Mouse (Mus musculus): Measurements from ENCODE around the gene Oip5. TPM values are rescaled to one million over a fixed set of nuclear protein-coding genes. Genes with fewer than 3 reads are reported as not detected.
A peak's percentile ranks its signal among the peaks of the same experiment; 100 is the strongest.
"Not testable (repeated sequence)": the region's sequence is repeated elsewhere in the genome, so short reads cannot be mapped to it uniquely, and the experiment has no call there.

Gene Oip5
- polyA plus RNA-seq (2014; fragmentation: Nextera tagmentation; extraction: Ambion mirVana): 15.3 and 17.9 TPM in 2 replicates

DNA sequence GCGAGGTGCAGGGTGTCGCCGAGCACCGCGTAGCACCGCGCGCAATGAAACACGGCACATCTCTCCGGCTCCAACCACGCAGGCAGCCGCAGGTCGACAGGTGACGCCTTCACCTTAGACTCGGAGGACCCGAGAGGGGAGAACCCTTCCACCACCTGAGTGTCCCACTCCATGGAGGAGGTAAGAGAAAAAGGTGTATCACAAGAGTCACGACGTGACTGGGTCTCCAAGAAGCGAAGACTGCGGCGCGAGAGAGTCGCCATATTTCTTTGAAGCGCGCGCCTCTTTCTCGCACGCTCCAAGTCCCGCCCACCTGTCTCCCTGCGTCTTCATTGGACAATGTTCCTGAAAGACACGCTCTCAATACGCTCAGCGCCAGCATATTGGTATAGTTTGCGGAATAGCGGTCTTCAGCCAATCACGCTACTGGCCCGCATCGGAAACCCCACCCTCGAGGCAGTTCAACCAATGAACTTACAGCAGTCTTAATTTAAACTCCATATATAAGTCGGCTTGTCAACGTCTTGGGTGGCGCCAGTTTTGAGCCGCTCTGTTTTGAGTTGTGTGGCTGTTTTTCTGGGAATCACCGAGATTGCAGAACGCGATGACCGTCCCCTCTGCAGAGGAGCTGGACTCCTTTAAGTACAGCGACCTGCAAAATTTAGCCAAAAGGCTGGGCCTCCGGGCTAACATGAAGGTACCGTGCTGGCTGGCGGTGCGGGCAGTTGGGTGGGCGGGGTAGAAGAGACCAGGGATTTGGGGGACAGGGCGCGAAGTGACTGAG, at the start of gene Oip5, which contains the start of gene Nusap1:
Oip5 (minus strand) TSS at position 271 of the 784 bp plus-strand sequence.
Nusap1 (plus strand) TSS at position 100 of the 784 bp plus-strand sequence.
- DNase-seq (ENCODE audit: low spot score): peak; percentile 100
- WGBS: under 1% methylated on average over 55 of the region's 55 CpGs
- peak; percentile 100 for ATAC-seq (ENCODE audit: low read depth)
- Histone ChIP-seq H3K4me1 (ENCODE audit: control insufficient read depth, insufficient read depth, low read length) (peaks cover 14% of the 10 kb centered on the region), H3K9ac (ENCODE audit: low read depth, low read length) (peak within 1 kb of the TSS; percentile 71), H3K9me3 (ENCODE audit: control insufficient read depth, low read length) (no peaks in the 10 kb centered on the region), H3K4me2 (ENCODE audit: low read depth, low read length) (peak within 1 kb of the TSS; percentile 71), H3K36me3 (ENCODE audit: control insufficient read depth, insufficient read depth, low read length) (0 out of 2 replicates have a peak, but pooled peaks cover 2% of the 10 kb centered on the region), H3K4me3 (ENCODE audit: low read depth, low read length) (peak within 1 kb of the TSS; percentile 75), H3K27me3 (replicated peaks; ENCODE audit: control insufficient read depth, insufficient read depth, low read length) (no peaks in the 10 kb centered on the region), H3K27ac (replicated peaks; ENCODE audit: low read depth, low read length) (no peak within 1 kb of the TSS)

DNA sequence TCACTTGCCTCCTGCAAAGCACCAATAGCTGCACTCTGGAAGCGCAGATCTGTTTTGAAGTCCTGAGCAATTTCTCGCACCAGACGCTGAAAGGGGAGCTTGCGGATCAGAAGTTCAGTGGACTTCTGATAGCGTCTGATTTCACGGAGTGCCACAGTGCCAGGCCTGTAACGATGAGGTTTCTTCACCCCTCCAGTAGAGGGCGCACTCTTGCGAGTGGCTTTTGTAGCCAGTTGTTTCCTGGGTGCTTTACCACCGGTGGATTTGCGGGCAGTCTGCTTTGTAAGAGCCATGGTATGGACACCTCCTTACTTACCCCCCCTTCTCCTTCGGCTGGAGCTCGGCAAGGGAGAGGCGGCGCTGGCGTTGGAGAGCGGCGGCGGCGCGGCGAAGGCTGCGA, 47.5 kb upstream of the Oip5 start:
- not testable (repeated sequence) for H3K27me3 ChIP-seq (replicated peaks; ENCODE audit: control insufficient read depth, insufficient read depth, low read length); ATAC-seq (ENCODE audit: low read depth); H3K9me3 ChIP-seq (ENCODE audit: control insufficient read depth, low read length); H3K36me3 ChIP-seq (ENCODE audit: control insufficient read depth, insufficient read depth, low read length); H3K4me2 ChIP-seq (ENCODE audit: low read depth, low read length); DNase-seq (ENCODE audit: low spot score); H3K27ac ChIP-seq (replicated peaks; ENCODE audit: low read depth, low read length); H3K9ac ChIP-seq (ENCODE audit: low read depth, low read length); H3K4me1 ChIP-seq (ENCODE audit: control insufficient read depth, insufficient read depth, low read length); H3K4me3 ChIP-seq (ENCODE audit: low read depth, low read length)
- 75% methylated on average over 19 of the region's 23 CpGs for WGBS

DNA sequence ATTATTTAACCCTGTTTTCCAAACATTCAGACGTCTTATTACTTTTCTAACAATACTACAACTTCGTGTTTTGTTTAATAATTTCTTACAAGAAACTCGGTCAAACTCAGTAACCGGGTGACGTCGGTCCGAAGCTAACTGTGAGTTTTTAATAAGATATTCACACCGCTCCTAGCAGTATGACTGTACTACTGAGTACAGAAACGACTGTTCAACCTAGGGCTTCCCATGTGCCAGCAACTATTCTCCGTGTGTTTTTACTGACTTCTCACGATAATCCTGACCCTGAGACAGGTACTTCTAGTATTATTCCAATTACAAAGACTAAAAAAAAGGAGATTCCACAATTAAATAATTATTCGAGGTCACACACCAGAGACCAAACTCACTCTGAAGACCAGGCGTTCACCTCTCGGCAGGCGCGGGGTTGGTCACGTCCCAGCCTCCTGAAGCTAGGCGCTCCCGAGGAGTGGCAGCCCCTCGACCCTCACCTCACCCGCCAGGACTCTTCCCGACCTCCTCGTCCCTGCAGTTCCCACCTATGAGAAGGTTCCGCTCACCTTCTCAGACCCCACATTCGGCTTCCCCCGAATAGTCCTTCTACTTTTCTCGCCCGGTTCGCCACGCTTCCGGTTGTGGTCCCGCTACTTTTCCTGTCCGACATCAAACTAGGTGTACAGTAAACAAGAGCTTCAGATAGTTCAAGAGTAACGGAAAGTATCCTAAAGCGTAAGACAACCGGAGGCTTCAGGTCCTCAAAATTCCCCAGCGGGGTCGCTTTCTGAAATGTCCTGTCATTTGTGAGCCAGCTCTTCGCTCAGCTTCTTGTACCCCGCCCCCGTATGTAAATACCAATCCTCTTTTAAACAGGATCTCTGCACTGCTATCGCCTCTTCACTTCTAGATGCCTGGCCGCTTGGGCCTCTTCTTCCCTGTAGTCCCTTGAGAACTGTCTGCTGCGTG, 44.2 kb upstream of the Oip5 start, which contains the start of gene Ndufaf1:
Ndufaf1 (minus strand) TSS at position 608 of the 963 bp plus-strand sequence.
- H3K27me3 ChIP-seq (replicated peaks; ENCODE audit: control insufficient read depth, insufficient read depth, low read length): no peaks in the 10 kb centered on the region
- no peaks in the 10 kb centered on the region for H3K9me3 ChIP-seq (ENCODE audit: control insufficient read depth, low read length)
- ATAC-seq (ENCODE audit: low read depth): peak; percentile 89
- H3K4me2 ChIP-seq (ENCODE audit: low read depth, low read length): peak within 1 kb of the TSS; percentile 77
- peak within 1 kb of the TSS; percentile 39; the same call in 1 of the 2 replicates for H3K27ac ChIP-seq (replicated peaks; ENCODE audit: low read depth, low read length)
- peak; percentile 86 for DNase-seq (ENCODE audit: low spot score)
- WGBS: 1% methylated on average over 44 of the region's 44 CpGs
- H3K9ac ChIP-seq (ENCODE audit: low read depth, low read length): peak within 1 kb of the TSS; percentile 87
- H3K4me1 ChIP-seq (ENCODE audit: control insufficient read depth, insufficient read depth, low read length): 0 out of 2 replicates have a peak, but pooled peaks cover 7% of the 10 kb centered on the region
- peak within 1 kb of the TSS; percentile 72 for H3K4me3 ChIP-seq (ENCODE audit: low read depth, low read length)
- H3K36me3 ChIP-seq (ENCODE audit: control insufficient read depth, insufficient read depth, low read length): peaks cover 28% of the 10 kb centered on the region

DNA sequence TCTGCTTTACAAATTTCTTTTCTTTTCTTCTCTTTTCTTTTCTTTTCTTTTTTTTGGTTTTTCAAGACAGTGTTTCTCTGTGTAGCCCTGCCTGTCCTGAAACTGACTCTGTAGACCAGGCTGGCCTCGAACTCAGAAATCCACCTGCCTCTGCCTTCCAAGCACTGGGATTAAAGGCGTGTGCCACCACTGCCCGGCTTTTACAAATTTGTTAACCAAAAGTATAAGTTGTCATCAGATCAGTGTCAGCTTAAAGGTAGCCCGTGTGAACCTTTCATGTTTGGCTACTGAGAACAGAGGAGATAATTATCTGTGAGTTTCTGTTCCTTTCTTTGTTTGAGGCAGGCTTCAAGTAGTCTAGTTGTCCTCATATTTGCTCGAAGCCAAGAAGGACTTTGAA, 26.0 kb upstream of the Oip5 start:
- Histone ChIP-seq H3K27ac (replicated peaks; ENCODE audit: low read depth, low read length) (no peak overlapping the region), H3K9me3 (ENCODE audit: control insufficient read depth, low read length) (no peaks in the 10 kb centered on the region), H3K4me3 (ENCODE audit: low read depth, low read length) (no peak overlapping the region), H3K9ac (ENCODE audit: low read depth, low read length) (no peak overlapping the region), H3K4me2 (ENCODE audit: low read depth, low read length) (no peak overlapping the region), H3K27me3 (replicated peaks; ENCODE audit: control insufficient read depth, insufficient read depth, low read length) (no peaks in the 10 kb centered on the region), H3K36me3 (ENCODE audit: control insufficient read depth, insufficient read depth, low read length) (peaks cover 91% of the 10 kb centered on the region), H3K4me1 (ENCODE audit: control insufficient read depth, insufficient read depth, low read length) (no peaks in the 10 kb centered on the region)
- no peak for DNase-seq (ENCODE audit: low spot score)
- 87% methylated on average over 5 of the region's 5 CpGs for WGBS
- no peak for ATAC-seq (ENCODE audit: low read depth)

DNA sequence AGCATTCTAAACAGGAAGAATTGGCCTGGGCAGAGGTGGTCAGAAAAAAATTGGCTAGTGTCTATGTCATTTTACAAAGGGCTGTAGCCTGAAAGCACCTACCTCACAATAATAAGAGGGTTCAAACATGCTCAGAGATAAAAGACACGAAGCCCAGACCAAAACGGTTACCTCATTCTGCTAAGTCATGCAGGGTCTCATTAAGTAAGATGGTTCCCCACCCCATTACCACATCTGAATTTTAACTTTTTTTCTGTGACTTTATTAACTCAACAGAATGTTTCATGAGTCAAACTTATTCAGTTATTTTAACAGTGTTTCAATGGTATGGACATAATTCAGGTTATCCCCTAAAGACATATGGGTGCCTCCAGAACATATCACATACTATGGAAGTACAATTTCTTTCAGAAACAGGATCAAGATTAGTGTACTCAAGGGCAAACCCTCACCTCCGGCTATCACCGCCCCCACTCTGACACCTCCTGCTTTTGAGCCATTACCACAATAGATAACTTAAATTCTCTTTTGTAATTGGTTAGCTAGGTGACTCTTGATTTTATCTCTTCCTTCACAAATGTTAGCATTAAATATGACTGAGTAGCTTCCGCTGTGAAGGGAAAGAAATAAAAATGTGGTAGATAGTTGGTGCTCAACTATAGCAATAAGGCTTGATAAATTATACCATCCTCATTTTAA, 23.1 kb upstream of the Oip5 start:
- no peak for ATAC-seq (ENCODE audit: low read depth)
- Histone ChIP-seq H3K9ac (ENCODE audit: low read depth, low read length) (no peak overlapping the region), H3K4me3 (ENCODE audit: low read depth, low read length) (no peak overlapping the region), H3K4me1 (ENCODE audit: control insufficient read depth, insufficient read depth, low read length) (no peaks in the 10 kb centered on the region), H3K9me3 (ENCODE audit: control insufficient read depth, low read length) (no peaks in the 10 kb centered on the region), H3K27me3 (replicated peaks; ENCODE audit: control insufficient read depth, insufficient read depth, low read length) (no peaks in the 10 kb centered on the region), H3K27ac (replicated peaks; ENCODE audit: low read depth, low read length) (no peak overlapping the region), H3K36me3 (ENCODE audit: control insufficient read depth, insufficient read depth, low read length) (peaks cover 90% of the 10 kb centered on the region), H3K4me2 (ENCODE audit: low read depth, low read length) (no peak overlapping the region)
- no peak for DNase-seq (ENCODE audit: low spot score)
- 94% methylated on average over 5 of the region's 5 CpGs for WGBS

DNA sequence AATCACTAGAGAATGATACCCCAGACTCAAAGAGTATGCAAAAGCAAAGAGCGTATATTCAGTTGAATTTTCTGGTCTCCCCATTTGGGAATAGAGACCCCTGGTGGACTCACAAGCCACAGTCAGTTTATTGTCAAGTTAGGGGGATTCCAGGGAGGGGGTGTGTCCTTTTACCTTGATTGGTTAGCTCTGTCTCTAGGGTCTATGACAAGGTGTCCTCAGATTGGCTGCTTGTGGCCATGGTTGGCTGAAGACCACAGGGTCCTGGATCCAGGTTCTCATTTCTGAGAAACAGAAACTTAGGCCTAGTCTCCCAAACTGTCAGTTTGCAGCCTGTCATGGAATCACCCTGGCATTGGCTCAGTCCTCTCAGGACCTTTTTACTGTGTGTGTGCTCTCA, 18.5 kb upstream of the Oip5 start:
- Histone ChIP-seq H3K36me3 (ENCODE audit: control insufficient read depth, insufficient read depth, low read length) (peaks cover 89% of the 10 kb centered on the region), H3K4me2 (ENCODE audit: low read depth, low read length) (no peak overlapping the region), H3K4me3 (ENCODE audit: low read depth, low read length) (no peak overlapping the region), H3K4me1 (ENCODE audit: control insufficient read depth, insufficient read depth, low read length) (no peaks in the 10 kb centered on the region), H3K27ac (replicated peaks; ENCODE audit: low read depth, low read length) (no peak overlapping the region), H3K27me3 (replicated peaks; ENCODE audit: control insufficient read depth, insufficient read depth, low read length) (no peaks in the 10 kb centered on the region), H3K9me3 (ENCODE audit: control insufficient read depth, low read length) (no peaks in the 10 kb centered on the region), H3K9ac (ENCODE audit: low read depth, low read length) (no peak overlapping the region)
- WGBS: 100% methylated on average over 1 of the region's 1 CpGs
- no peak for ATAC-seq (ENCODE audit: low read depth)
- no peak for DNase-seq (ENCODE audit: low spot score)

DNA sequence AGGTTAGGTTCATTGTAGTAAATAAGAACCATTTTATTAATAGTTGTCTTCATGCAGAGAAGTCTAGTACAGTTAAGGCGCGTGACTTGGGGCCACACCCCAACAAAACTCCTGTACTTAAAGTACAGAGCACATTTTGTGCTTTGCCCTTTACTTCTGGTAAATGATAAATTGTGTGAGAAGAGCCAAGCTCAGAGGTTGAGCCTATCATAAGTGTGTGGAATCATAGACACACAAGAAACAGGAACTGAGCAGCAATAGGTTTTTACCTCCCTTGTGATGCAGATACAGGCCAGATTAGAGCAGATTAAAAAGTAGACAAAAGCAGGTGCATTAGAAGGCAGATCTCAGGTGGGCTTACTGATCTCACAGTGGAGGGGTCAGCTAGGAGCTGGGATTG, 3.0 kb upstream of the Oip5 start:
- H3K9ac ChIP-seq (ENCODE audit: low read depth, low read length): no peak overlapping the region
- H3K4me1 ChIP-seq (ENCODE audit: control insufficient read depth, insufficient read depth, low read length): peaks cover 14% of the 10 kb centered on the region
- peak overlapping the region; percentile 16; the same call in 1 of the 2 replicates for H3K4me2 ChIP-seq (ENCODE audit: low read depth, low read length)

DNA sequence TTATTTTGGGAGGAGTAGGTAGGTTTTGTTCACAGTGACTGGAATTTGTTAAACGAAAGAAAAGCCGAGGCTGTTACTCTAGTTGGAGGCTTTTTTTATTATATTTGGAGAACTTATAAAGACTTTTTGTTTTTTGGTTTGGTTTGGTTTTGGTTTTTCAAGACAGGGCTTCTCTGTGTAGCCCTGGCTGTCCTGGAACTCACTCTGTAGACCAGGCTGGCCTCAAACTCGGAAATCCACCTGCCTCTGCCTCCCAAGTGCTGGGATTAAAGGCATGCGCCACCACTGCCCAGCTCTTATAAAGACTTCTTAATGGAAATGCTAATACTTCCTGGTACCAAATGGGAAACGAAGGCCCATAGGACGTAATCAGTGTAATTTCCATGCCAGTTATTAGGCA, 733 bp upstream of the Oip5 start:
- H3K9me3 ChIP-seq (ENCODE audit: control insufficient read depth, low read length); ATAC-seq (ENCODE audit: low read depth); H3K36me3 ChIP-seq (ENCODE audit: control insufficient read depth, insufficient read depth, low read length); DNase-seq (ENCODE audit: low spot score); H3K27me3 ChIP-seq (replicated peaks; ENCODE audit: control insufficient read depth, insufficient read depth, low read length); H3K27ac ChIP-seq (replicated peaks; ENCODE audit: low read depth, low read length): not testable (repeated sequence)
- Histone ChIP-seq H3K9ac (ENCODE audit: low read depth, low read length) (peak overlapping the region; percentile 61), H3K4me3 (ENCODE audit: low read depth, low read length) (peak overlapping the region; percentile 75), H3K4me2 (ENCODE audit: low read depth, low read length) (peak overlapping the region; percentile 64), H3K4me1 (ENCODE audit: control insufficient read depth, insufficient read depth, low read length) (peaks cover 14% of the 10 kb centered on the region)
- WGBS: 10% methylated on average over 6 of the region's 6 CpGs

More for the DNA sequence above, 3.0 kb upstream of the Oip5 start:
- Histone ChIP-seq H3K27ac (replicated peaks; ENCODE audit: low read depth, low read length) (no peak overlapping the region), H3K36me3 (ENCODE audit: control insufficient read depth, insufficient read depth, low read length) (peaks cover 24% of the 10 kb centered on the region; the same call in 1 of the 2 replicates), H3K9me3 (ENCODE audit: control insufficient read depth, low read length) (no peaks in the 10 kb centered on the region), H3K27me3 (replicated peaks; ENCODE audit: control insufficient read depth, insufficient read depth, low read length) (no peaks in the 10 kb centered on the region), H3K4me3 (ENCODE audit: low read depth, low read length) (no peak overlapping the region)
- DNase-seq (ENCODE audit: low spot score) (no peak), ATAC-seq (ENCODE audit: low read depth) (no peak)
- WGBS: 97% methylated on average over 2 of the region's 2 CpGs

Measured in embryonic facial prominence, embryonic 14.5 days (tissue).